Mouse (Mus musculus): ENCODE measurements at regions not wholly inside any gene's neighbourhood (a gene's known extent, or its start where the extent isn't known, plus 50 kb on each side); places are given as distances from the start of the nearest gene placed in this dataset.

GRCm38 (mm10) chr7:133189880-133190462 is 65.8 kb upstream of the Ctbp2 start:
- TF ChIP-seq POLR2A (IDR thresholded peaks at IDR 0.05; ENCODE audit: insufficient read length, low read depth): no peak
- TF ChIP-seq MYOD1 (IDR thresholded peaks at IDR 0.05; ENCODE audit: control insufficient read depth in 1 of 3, insufficient read length in 2 of 3, low read depth in 2 of 3): no peak
